Mouse (Mus musculus) macrophage (primary cell): ENCODE results near the gene Prdx2. TPM values are rescaled to one million over a fixed set of nuclear protein-coding genes. Genes with fewer than 3 reads are reported as not detected.
A peak's percentile ranks its signal among the peaks of the same experiment; 100 is the strongest.

ENCODE experiments used
- H3K27ac ChIP-seq: fragments of 350-480 bp; formaldehyde crosslinking; 2 replicates; pipeline ENCODE4 v1.9.0; 2021
- H3K36me3 ChIP-seq: fragments of 350-480 bp; formaldehyde crosslinking; 2 replicates; pipeline ENCODE4 v1.9.0; 2021; ENCODE audit errors: inconsistent target
- H3K4me3 ChIP-seq: fragments of 350-480 bp; formaldehyde crosslinking; 2 replicates; pipeline ENCODE4 v1.9.0; 2021; ENCODE audit errors: inconsistent target
- H3K79me2 ChIP-seq: fragments of 350-480 bp; formaldehyde crosslinking; 2 replicates; pipeline ENCODE4 v1.9.0; 2021; ENCODE audit errors: inconsistent target
- WGBS: methylation state at CpG from one replicate; pipeline ENCODE4 v1.1.7; 2026; ENCODE audit warnings: inconsistent platforms; ENCODE audit not compliant: missing documents; 5-methylcytosine and 5-hydroxymethylcytosine counted together
- polyA plus RNA-seq: library from polyadenylated mRNA; stranded (reverse); fragments of 250-400 nt; gene quantifications from 3 replicates; pipeline ENCODE4 v1.2.4, GENCODE M21; 2018; ENCODE audit warnings: inconsistent platforms

Prdx2 gene
- polyA plus RNA-seq, 1 experiment from 2014 or later, result 77.7 TPM

- H3K36me3 ChIP-seq, result peaks cover 18% of the 10 kb centered on the region
- H3K79me2 ChIP-seq, result peaks cover 13% of the 10 kb centered on the region
- peak overlapping the region; percentile 88 for H3K27ac ChIP-seq
- WGBS, result 93% methylated on average over 13 of the region's 13 CpGs
- H3K4me3 ChIP-seq, result no peak overlapping the region
Measured at GRCm38 (mm10) chr8:84967532-84968304, 1.7 kb upstream of the Prdx2 start.

- Histone ChIP-seq H3K36me3 (peaks cover 26% of the 10 kb centered on the region), H3K27ac (peak overlapping the region; percentile 88), H3K4me3 (peak overlapping the region; percentile 79), H3K79me2 (peaks cover 13% of the 10 kb centered on the region)
- WGBS, result 8% methylated on average over 2 of the region's 2 CpGs
Measured at GRCm38 (mm10) chr8:84968650-84969049, 737 bp upstream of the Prdx2 start.

DNA sequence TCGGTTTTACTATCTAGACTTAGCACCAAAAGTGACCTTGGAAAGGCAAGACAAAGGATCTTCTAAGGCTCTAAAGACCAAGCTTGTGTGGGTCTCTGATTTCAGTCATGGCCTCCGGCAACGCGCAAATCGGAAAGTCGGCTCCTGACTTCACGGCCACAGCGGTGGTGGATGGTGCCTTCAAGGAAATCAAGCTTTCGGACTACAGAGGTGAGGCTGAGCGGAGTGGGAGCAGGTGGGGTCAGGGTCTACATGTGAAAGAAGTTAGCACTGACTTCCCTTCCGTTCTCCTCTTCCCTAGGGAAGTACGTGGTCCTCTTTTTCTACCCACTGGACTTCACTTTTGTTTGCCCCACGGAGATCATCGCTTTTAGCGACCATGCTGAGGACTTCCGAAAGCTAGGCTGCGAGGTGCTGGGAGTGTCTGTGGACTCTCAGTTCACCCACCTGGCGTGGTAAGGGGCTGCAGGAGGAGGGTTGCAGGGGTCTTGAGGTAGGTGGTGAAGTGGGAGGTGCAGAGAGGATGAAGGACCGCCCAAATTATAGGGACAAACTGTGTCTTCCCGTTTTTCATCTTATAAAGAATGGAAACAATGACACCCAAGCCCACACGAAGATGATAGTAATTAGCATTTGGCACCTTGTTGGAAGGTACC, 876 bp downstream of the Prdx2 start:
- peak overlapping the region; percentile 88 for H3K27ac ChIP-seq
- peaks cover 13% of the 10 kb centered on the region for H3K79me2 ChIP-seq
- peaks cover 26% of the 10 kb centered on the region for H3K36me3 ChIP-seq
- H3K4me3 ChIP-seq, result peak overlapping the region; percentile 79
- WGBS, result 24% methylated on average over 20 of the region's 21 CpGs

- H3K4me3 ChIP-seq, result no peak overlapping the region
- no peak overlapping the region for H3K27ac ChIP-seq
- 98% methylated on average over 5 of the region's 5 CpGs for WGBS
- H3K79me2 ChIP-seq, result peaks cover 13% of the 10 kb centered on the region
- H3K36me3 ChIP-seq, result peaks cover 26% of the 10 kb centered on the region
Measured at GRCm38 (mm10) chr8:84970913-84971312, 1.5 kb downstream of the Prdx2 start.

DNA sequence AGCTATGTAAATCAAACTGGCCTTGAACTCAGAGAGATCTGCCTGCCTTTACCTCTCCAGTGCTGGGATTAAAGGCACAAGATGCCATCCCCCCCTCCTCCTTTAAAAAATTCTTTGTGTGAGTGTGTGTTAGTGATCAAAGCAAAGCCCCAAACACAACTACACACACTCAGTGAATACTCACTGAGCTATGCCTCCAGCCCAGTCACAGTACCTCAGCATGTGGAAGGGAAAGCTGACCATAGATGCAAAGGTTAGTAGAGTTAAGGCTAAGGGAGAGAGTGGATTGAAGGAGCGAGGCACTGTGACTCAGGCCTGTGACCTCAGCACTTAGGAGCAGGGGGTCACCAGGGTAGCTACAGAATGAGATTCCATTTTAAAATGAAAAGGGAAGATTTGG, 3.7 kb downstream of the Prdx2 start:
- H3K79me2 ChIP-seq, result peaks cover 29% of the 10 kb centered on the region
- no peak overlapping the region for H3K4me3 ChIP-seq
- 93% methylated on average over 1 of the region's 1 CpGs for WGBS
- peaks cover 26% of the 10 kb centered on the region for H3K36me3 ChIP-seq
- H3K27ac ChIP-seq, result no peak overlapping the region

- Histone ChIP-seq H3K79me2 (peaks cover 31% of the 10 kb centered on the region), H3K36me3 (peaks cover 26% of the 10 kb centered on the region), H3K4me3 (no peak overlapping the region), H3K27ac (no peak overlapping the region)
- WGBS, result 72% methylated on average over 4 of the region's 4 CpGs
Measured at GRCm38 (mm10) chr8:84973803-84974542, 4.6 kb downstream of the Prdx2 start.

- WGBS, result 65% methylated on average over 8 of the region's 8 CpGs
- H3K79me2 ChIP-seq, result peaks cover 31% of the 10 kb centered on the region
- H3K36me3 ChIP-seq, result peaks cover 26% of the 10 kb centered on the region
- H3K27ac ChIP-seq, result peak overlapping the region; percentile 28; the same call in 1 of the 2 replicates
- H3K4me3 ChIP-seq, result no peak overlapping the region; the same call in 1 of the 2 replicates
Measured at GRCm38 (mm10) chr8:84974543-84975142, 5.3 kb downstream of the Prdx2 start.

- H3K27ac ChIP-seq, result peak overlapping the region; percentile 40; the same call in 1 of the 2 replicates
- H3K79me2 ChIP-seq, result peaks cover 24% of the 10 kb centered on the region
- H3K36me3 ChIP-seq, result peaks cover 26% of the 10 kb centered on the region
- WGBS, result 35% methylated on average over 7 of the region's 7 CpGs
- H3K4me3 ChIP-seq, result no peak overlapping the region
Measured at GRCm38 (mm10) chr8:84975434-84975833, 6.0 kb downstream of the Prdx2 start.

GRCm38 (mm10) chr8:84976031-84976762, 6.8 kb downstream of the Prdx2 start:
- Histone ChIP-seq H3K36me3 (peaks cover 23% of the 10 kb centered on the region), H3K4me3 (peak overlapping the region; percentile 78), H3K79me2 (peaks cover 18% of the 10 kb centered on the region), H3K27ac (peak overlapping the region; percentile 86)
- 1% methylated on average over 40 of the region's 61 CpGs for WGBS

GRCm38 (mm10) chr8:84976763-84977434, 7.5 kb downstream of the Prdx2 start:
- peak overlapping the region; percentile 78 for H3K4me3 ChIP-seq
- WGBS, result 0% methylated on average over 19 of the region's 25 CpGs

GRCm38 (mm10) chr8:84977435-84978247, 8.3 kb downstream of the Prdx2 start:
- Histone ChIP-seq H3K4me3 (peak overlapping the region; percentile 78), H3K79me2 (peaks cover 18% of the 10 kb centered on the region), H3K27ac (peak overlapping the region; percentile 86), H3K36me3 (peaks cover 9% of the 10 kb centered on the region; the same call in 1 of the 2 replicates)
- WGBS, result under 1% methylated on average over 54 of the region's 70 CpGs

More at GRCm38 (mm10) chr8:84976763-84977434, 7.5 kb downstream of the Prdx2 start:
- Histone ChIP-seq H3K36me3 (peaks cover 16% of the 10 kb centered on the region), H3K27ac (peak overlapping the region; percentile 86), H3K79me2 (peaks cover 18% of the 10 kb centered on the region)

GRCm38 (mm10) chr8:84978248-84978940, 9.0 kb downstream of the Prdx2 start, which contains the start of gene Junb:
Junb (minus strand) TSS chr8:84978718.
- under 1% methylated on average over 56 of the region's 63 CpGs for WGBS
- peak within 1 kb of the TSS; percentile 92 for H3K27ac ChIP-seq
- peak within 1 kb of the TSS; percentile 78 for H3K4me3 ChIP-seq
- peaks cover 2% of the 10 kb centered on the region; the same call in 1 of the 2 replicates for H3K36me3 ChIP-seq
- H3K79me2 ChIP-seq, result peaks cover 18% of the 10 kb centered on the region
